Mouse (Mus musculus) heart, adult 2 months (tissue): Measurements from ENCODE around the gene Nrg4.

ENCODE experiments used
- CTCF ChIP-seq: fragments of 200-600 bp; IDR thresholded peaks from 2 replicates; pipeline ENCODE4 v1.8.1; 2022; ENCODE audit warnings: antibody characterized with exemption, mild to moderate bottlenecking, moderate library complexity
- POLR2A ChIP-seq: fragments of 200-500 bp; IDR thresholded peaks from 2 replicates; pipeline ENCODE4 v1.6.1; 2011; ENCODE audit warnings: mild to moderate bottlenecking, low read depth, low read length, control low read depth; ENCODE audit not compliant: insufficient read depth

DNA sequence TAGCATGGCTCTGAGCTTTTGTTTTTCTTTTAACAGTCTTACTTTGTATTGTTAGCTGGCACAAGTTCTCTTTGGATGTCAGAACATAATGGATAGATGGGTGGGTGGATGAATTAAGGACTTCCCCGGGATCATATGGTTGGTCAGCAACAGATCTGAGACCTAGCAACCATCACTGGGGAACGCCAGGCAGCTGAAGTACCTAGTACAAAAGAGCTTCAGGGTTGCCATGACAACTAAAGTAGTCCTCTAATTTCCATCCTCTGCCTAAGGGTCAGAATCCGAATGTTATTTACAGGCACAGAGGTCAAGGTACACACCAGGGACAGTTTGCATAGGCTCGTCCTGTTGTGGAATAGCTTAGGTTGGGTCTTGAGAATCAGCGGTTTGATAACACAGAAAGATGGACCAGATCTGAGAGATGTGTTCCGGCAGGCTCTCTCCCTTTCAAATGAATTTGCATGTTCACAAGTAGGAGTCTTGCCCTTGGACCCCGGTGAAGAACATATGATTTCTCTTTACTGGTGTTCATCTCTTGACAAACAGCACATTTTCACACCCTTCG is 28.7 kb upstream of the Nrg4 start:
- TF ChIP-seq CTCF (no peak), POLR2A (no peak)
